Mouse (Mus musculus) layer of hippocampus, postnatal 14 days (tissue): ENCODE measurements around the gene Grk3. TPM values are rescaled to one million over a fixed set of nuclear protein-coding genes. Genes with fewer than 3 reads are reported as not detected.

ENCODE experiments used
- DNase-seq, 2 experiments: peaks; one replicate each; pipeline ENCODE4 v3.0.0; 2021 to 2022; ENCODE audit warnings: low spot score in 2 of 2, mixed read lengths in 1 of 2
- total RNA-seq, 2 experiments: library from RNA; stranded (reverse); gene quantifications; 2 replicates each; pipeline ENCODE4 v1.2.3; 2021

Grk3 gene
- total RNA-seq, 2 experiments from 2014 or later, result 57.3 to 76.8 TPM

DNA sequence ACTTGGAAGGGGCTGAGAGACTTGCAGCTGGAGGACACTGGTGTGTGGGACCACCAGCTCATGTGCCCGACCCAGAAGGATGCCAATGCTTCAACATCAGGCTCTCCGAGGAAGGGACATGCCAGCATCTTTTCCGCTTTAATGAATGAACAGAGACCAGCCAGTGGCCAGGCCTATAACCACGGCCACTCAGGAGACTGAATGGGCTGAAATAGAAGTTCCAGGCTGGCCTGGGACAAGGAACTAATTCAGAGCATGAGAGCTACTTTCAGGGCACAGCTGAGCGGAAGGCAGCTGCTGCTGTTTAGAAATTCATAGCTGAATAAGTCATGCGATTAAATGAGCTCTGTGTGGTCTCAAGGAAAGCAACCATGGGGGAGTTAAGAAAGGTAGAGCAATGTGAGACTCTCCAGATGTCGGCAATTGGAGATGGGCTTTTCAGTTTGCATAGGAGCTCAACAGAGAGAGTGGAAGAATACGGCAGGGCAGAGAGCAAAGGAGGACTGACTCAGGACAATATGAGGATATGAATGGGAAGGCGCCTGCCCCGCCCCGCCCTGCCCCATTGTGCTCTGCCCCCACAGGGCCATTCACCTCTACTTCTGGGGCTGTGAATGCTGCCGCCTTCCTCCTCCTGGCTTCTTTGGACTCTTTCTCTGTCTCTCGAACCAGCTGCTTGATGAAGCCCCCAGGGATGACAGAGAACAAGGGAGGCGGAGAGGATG is 138.0 kb downstream of the Grk3 start:
- DNase-seq, result peak in 1 of 2 experiments; percentile 62

DNA sequence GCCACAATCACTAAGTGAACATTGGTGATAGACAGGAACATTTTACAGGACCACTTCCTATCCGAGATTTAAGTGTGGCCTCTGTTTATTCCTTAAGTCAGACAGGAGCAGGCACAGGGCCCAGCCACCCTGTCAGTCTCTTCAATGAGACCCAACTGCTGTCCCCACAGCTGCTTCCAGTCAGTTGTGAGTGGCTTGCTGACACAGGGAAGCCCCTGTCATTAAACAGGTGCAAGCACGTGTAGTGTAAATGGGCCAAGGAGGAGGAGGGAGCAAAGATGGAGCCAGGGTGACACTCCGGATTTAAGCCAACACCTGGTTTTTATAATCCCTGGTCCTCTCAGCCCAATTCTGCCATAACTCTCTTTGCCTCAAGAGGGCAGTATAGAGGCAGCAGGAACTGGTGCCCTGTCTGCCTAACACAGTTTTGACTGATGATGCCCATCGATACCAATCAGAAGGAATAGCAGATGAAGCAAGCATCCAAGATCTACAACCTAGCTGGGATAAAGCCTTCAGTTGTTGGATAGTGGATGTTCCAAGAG is 138.7 kb downstream of the Grk3 start:
- peak; percentile 65 to 78 for DNase-seq

DNA sequence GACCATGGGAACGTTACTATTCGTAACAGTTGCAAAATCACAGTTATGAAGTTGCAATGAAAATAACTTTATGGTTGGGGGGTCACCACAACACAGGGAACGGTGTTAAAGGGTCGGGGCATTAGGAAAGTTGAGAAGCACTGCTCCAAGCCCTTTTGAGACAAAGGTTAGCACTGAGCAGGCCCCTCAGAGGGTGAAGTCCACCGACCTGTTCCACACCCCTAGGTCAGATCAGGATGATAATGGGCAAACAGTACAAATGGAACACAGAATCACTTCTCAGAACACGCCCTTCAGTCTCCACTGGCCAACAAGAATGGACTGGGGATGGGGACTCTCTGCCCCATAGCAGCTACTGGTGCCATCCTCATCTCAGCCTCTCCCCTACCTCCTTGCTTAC is 142.6 kb downstream of the Grk3 start:
- no peak for DNase-seq

DNA sequence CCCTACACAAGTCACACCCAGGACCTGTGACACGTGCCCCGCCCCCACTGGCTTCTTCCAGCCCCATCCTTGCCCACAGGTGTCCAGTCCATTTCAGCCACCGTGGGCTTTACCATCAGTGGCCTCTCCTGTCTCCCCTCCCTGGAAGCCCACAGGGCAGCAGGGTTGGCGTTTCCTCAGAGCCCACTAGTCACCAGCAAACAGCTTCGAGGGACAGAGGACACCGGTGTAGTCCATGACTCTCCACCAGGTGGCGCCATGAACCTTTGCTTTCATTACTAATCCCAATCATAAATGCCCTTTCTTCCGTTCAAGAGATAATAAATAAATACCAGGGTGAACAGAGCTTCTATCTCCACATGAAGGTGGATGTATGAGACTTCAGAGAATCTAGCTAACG is 144.9 kb downstream of the Grk3 start:
- DNase-seq, result peak; percentile 74 to 84

DNA sequence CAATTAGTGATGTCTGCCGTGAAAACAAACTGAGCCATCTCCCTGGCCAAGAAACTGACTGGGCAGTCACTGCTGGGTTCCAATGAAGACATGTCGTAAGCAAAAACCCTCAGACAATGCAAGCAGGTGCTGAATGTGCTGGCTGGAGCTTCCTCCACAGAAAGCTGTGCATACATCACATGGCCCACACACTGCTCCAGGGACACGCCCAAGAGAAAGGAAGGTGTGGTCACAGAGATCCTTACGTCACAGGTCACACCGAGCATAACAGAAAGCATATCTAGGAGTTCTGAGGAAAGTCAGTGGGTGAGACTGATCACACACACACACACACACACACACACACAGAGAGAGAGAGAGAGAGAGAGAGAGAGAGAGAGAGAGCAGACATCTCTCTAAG is 147.0 kb downstream of the Grk3 start:
- DNase-seq, result no peak

DNA sequence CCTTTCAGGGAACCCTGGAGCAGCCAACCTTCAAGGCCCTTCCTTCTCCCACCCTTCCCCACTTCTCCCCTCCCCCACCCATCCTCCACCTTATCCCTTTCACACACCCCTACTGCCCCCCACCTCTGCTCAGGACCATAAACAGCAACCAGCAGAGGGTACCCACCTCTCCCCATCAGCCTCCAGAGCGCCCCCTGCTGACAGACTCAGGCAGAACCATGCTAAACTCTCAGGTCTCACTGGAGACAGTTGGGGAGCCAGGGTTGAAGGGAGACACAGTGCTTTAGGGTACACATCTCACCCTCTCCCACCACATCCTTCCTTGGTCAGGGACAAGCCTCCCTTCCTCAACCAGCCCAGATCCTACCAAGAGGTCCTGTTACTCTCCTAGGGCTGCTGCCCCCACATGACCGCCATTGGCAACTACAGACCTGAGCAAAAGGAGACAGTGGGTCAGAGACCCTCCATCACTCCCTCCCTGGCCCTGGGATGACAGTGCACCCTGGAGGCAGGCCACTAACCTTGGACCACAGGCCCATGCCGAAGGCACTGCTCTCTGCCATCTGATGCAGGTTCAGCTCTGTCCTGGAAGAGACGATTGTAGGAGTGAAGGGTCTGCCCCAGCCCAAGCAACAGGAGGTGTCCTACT is 150.7 kb downstream of the Grk3 start:
- peak in 1 of 2 experiments; percentile 31 for DNase-seq

Other genes starting within 250 kb of the Grk3 start
- gene Myo18b, start 119.4 kb downstream of the Grk3 start, total RNA-seq, result 1 to 10 TPM; 2.2 to 2.6 TPM
- gene Crybb2, start 54.3 kb upstream of the Grk3 start, total RNA-seq, result not detected
- gene Crybb3, start 65.8 kb upstream of the Grk3 start, total RNA-seq, result 1 to 10 TPM; 2.6 to 3.0 TPM
- gene 2900026A02Rik, start 205.4 kb upstream of the Grk3 start, total RNA-seq, result 10 to 100 TPM; 69.6 to 70.6 TPM
- not detected for gene Tmem211, start 211.1 kb upstream of the Grk3 start, total RNA-seq